In the genomic region with DNA sequence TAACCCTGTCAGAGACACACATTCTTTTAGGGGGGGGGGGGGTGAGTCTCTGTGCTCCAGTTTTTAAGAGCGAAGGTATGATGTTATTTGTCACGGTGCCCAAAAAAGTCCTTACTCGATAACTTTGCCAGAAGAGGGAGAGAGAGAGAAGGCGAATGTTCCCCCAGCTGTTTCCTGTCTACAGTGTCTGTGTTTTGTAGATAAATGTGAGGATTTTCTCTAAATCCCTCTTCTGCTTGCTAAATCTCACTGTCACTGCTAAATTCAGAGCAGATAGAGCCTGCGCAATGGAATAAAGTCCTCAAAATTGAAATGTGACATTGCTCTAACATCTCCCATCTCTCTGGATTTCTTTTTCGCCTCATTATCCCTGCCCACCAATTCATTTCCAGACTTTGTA, we compare ENCODE assay signal across 8 mouse cellular contexts. TPM values are rescaled to one million over a fixed set of nuclear protein-coding genes. Genes with fewer than 3 reads are reported as not detected.
DNase-seq lines count a peak whose midpoint lies in the region; ATAC-seq lines count a peak whose summit lies in the region.

No protein-coding gene starts in this region.

- peak overlapping the region; percentile 10; the same call in 1 of the 2 replicates for H3K9ac ChIP-seq in embryonic facial prominence, embryonic 12.5 days
- no peak overlapping the region for H3K9ac ChIP-seq in limb, embryonic 15.5 days

- H3K4me1 ChIP-seq in embryonic facial prominence, embryonic 12.5 days = peaks cover 49% of the 10 kb centered on the region
- peaks cover 42% of the 10 kb centered on the region for H3K4me1 ChIP-seq in hindbrain, embryonic 10.5 days (replicated peaks)
- H3K4me1 ChIP-seq in limb, embryonic 15.5 days = peaks cover 49% of the 10 kb centered on the region

- no peaks in the 10 kb centered on the region for H3K27me3 ChIP-seq in embryonic facial prominence, embryonic 12.5 days
- H3K27me3 ChIP-seq in hindbrain, embryonic 10.5 days (ENCODE audit: insufficient read depth, poor library complexity, severe bottlenecking) = peaks cover 12% of the 10 kb centered on the region; the same call in 1 of the 2 replicates
- H3K27me3 ChIP-seq in limb, embryonic 15.5 days = peaks cover 19% of the 10 kb centered on the region; the same call in 1 of the 2 replicates

- no peaks in the 10 kb centered on the region for H3K9me3 ChIP-seq in embryonic facial prominence, embryonic 12.5 days
- H3K9me3 ChIP-seq in hindbrain, embryonic 10.5 days = no peaks in the 10 kb centered on the region
- H3K9me3 ChIP-seq in limb, embryonic 15.5 days = no peaks in the 10 kb centered on the region

- peak; percentile 66 for DNase-seq in gastrocnemius, adult 18-20 months (ENCODE audit: low spot score)
- no peak for DNase-seq in gastrocnemius, adult 8-10 months (ENCODE audit: low spot score in 2 of 2)
- DNase-seq in hindbrain, embryonic 10.5 days (ENCODE audit: low spot score) = no peak
- peak; percentile 75 for DNase-seq in skeletal muscle tissue, adult 2 months (ENCODE audit: low read depth, low spot score)
- no peak for DNase-seq in layer of hippocampus, postnatal 25 days (ENCODE audit: extremely low spot score in 1 of 2, low spot score in 1 of 2)
- DNase-seq in layer of hippocampus, adult 9-11 months = no peak

- H3K4me2 ChIP-seq in embryonic facial prominence, embryonic 12.5 days (replicated peaks) = peak overlapping the region; percentile 64
- peak overlapping the region; percentile 75 for H3K4me2 ChIP-seq in limb, embryonic 15.5 days

- WGBS in embryonic facial prominence, embryonic 12.5 days = 15% methylated on average over 6 of the region's 6 CpGs
- 57% methylated on average over 6 of the region's 6 CpGs for WGBS in hindbrain, embryonic 10.5 days
- WGBS in limb, embryonic 15.5 days = 11% methylated on average over 6 of the region's 6 CpGs

- ATAC-seq in embryonic facial prominence, embryonic 12.5 days (ENCODE audit: insufficient number of reproducible peaks, insufficient read depth, low FRiP score, low TSS enrichment) = no peak
- ATAC-seq in limb, embryonic 15.5 days (ENCODE audit: insufficient number of reproducible peaks, low FRiP score, low TSS enrichment, low read depth) = no peak

- peak overlapping the region; percentile 53 for H3K4me3 ChIP-seq in embryonic facial prominence, embryonic 12.5 days
- H3K4me3 ChIP-seq in hindbrain, embryonic 10.5 days = peak overlapping the region; percentile 54
- H3K4me3 ChIP-seq in limb, embryonic 15.5 days = peak overlapping the region; percentile 50

- H3K27ac ChIP-seq in embryonic facial prominence, embryonic 12.5 days = peak overlapping the region; percentile 93
- H3K27ac ChIP-seq in hindbrain, embryonic 10.5 days = peak overlapping the region; percentile 53; the same call in 1 of the 2 replicates
- peak overlapping the region; percentile 93 for H3K27ac ChIP-seq in limb, embryonic 15.5 days

- H3K36me3 ChIP-seq in embryonic facial prominence, embryonic 12.5 days = no peaks in the 10 kb centered on the region
- no peaks in the 10 kb centered on the region for H3K36me3 ChIP-seq in hindbrain, embryonic 10.5 days
- H3K36me3 ChIP-seq in limb, embryonic 15.5 days = no peaks in the 10 kb centered on the region

RNA-seq across cellular contexts. Expression of a gene that starts 0.9 kb away (rescaled TPM):
- total RNA-seq in gastrocnemius, adult 18-20 months (2021) = 1 to 10 TPM; 6.8 to 9.4 TPM
- 1 to 10 TPM; 4.8 to 9.8 (median 6.7) TPM for total RNA-seq in gastrocnemius, adult 8-10 months (2022)
- 68.0 and 85.1 TPM in 2 replicates for polyA plus RNA-seq in embryonic facial prominence, embryonic 12.5 days (2016; fragmentation: Nextera tagmentation; extraction: Ambion mirVana)
- polyA plus RNA-seq in hindbrain, embryonic 10.5 days (2016; fragmentation: Nextera tagmentation; extraction: Ambion mirVana) = 20.5 and 22.1 TPM in 2 replicates
- 76.9 and 91.5 TPM in 2 replicates for polyA plus RNA-seq in limb, embryonic 15.5 days (2015; fragmentation: Nextera tagmentation; extraction: Ambion mirVana)
- total RNA-seq in layer of hippocampus, postnatal 25 days (2021) = 1 to 10 TPM; 7.1 to 8.6 TPM

Comparison
In these comparisons a context has a peak if more than half of its experiments do, and no peak if none do; other contexts are left out.
1. DNase-seq: peak in gastrocnemius, adult 18-20 months (single experiment) and skeletal muscle tissue, adult 2 months (single experiment); none in gastrocnemius, adult 8-10 months (0 of 2), hindbrain, embryonic 10.5 days (single experiment), layer of hippocampus, postnatal 25 days (0 of 2) and layer of hippocampus, adult 9-11 months (single experiment).
2. Peak in every context shown above with its lines, with median percentiles within 50 percentile points of each other: H3K27ac ChIP-seq and H3K4me3 ChIP-seq.